Comparison of ENCODE assay signal across 9 mouse cellular contexts in genomic region chr16:10415976-10416375, GRCm38 (mm10). TPM values are rescaled to one million over a fixed set of nuclear protein-coding genes. Genes with fewer than 3 reads are reported as not detected.
DNase-seq lines count a peak whose midpoint lies in the region; ATAC-seq lines count a peak whose summit lies in the region.
"Had no signal": no experiment of that assay in that cellular context is flagged by ENCODE, and none has a peak within 500 bp of the region (broad histone marks: within the 10 kb centered on the region; RNA-seq: fewer than 3 reads in every experiment).

No protein-coding gene starts in this region.

- H3K4me3 ChIP-seq in hindbrain, embryonic 13.5 days, result no peak overlapping the region

- intact Hi-C loops in gastrocnemius, postnatal 14 days (cut with DNase I; ENCODE audit: low total_unique reads), result loop anchor here (5.0 kb wide), 1 partner anchor 106 kb away; no protein-coding TSS in a partner anchor

- H3K27me3 ChIP-seq in hindbrain, embryonic 13.5 days, result no peaks in the 10 kb centered on the region
- H3K27me3 ChIP-seq: Patski had no signal

- no peak overlapping the region for H3K4me2 ChIP-seq in hindbrain, embryonic 13.5 days

- H3K27ac ChIP-seq in hindbrain, embryonic 13.5 days, result no peak overlapping the region

- peak; percentile 39; the same call in 1 of the 2 replicates for ATAC-seq in neutrophil, adult 5-6 weeks (ENCODE audit: extremely low read depth, insufficient number of reproducible peaks, low FRiP score, poor library complexity, severe bottlenecking)
- no peak for ATAC-seq in hindbrain, embryonic 13.5 days (ENCODE audit: low FRiP score)
- ATAC-seq: Patski had no signal

- H3K4me1 ChIP-seq in hindbrain, embryonic 13.5 days (replicated peaks), result peaks cover 16% of the 10 kb centered on the region

- peak; percentile 22 for DNase-seq in gastrocnemius, postnatal 14 days
- no peak for DNase-seq in gastrocnemius, adult 8-10 months (ENCODE audit: low spot score in 2 of 2)
- DNase-seq in B cell, adult 2 months, result peak; percentile 77 to 82
- DNase-seq in c-Kit-positive CD71-negative TER-119-negative erythroid progenitor cells, embryonic 14.5 days (ENCODE audit: low read depth), result peak; percentile 25
- peak; percentile 40 for DNase-seq in kidney, postnatal 14 days
- no peak for DNase-seq in testis, postnatal 14 days (ENCODE audit: low spot score)

- no peak overlapping the region for H3K9ac ChIP-seq in hindbrain, embryonic 13.5 days

- peaks cover 74% of the 10 kb centered on the region for H3K36me3 ChIP-seq in hindbrain, embryonic 13.5 days

- WGBS in hindbrain, embryonic 13.5 days, result 75% methylated on average over 6 of the region's 6 CpGs

- H3K9me3 ChIP-seq in hindbrain, embryonic 13.5 days, result no peaks in the 10 kb centered on the region

RNA-seq across cellular contexts. Expression of gene Nubp1, which starts 4.2 kb away (rescaled TPM):
- 1 to 10 TPM; 6.5 to 6.9 TPM for total RNA-seq in gastrocnemius, postnatal 14 days (2021)
- 1 to 10 TPM; 5.7 to 7.8 (median 6.8) TPM for total RNA-seq in gastrocnemius, adult 8-10 months (2022)
- 44.9 and 49.1 TPM in 2 replicates for total RNA-seq in neutrophil, adult 5-6 weeks (2017)
- 45.3 and 49.2 TPM in 2 replicates for polyA plus RNA-seq in hindbrain, embryonic 13.5 days (2015; fragmentation: Nextera tagmentation; extraction: Ambion mirVana)

RNA-seq across cellular contexts. Expression of gene Tekt5, which starts 20.7 kb away (rescaled TPM):
- total RNA-seq in gastrocnemius, postnatal 14 days (2021), result under 1 TPM in 1 of 2 experiments, not detected in 1; 0.18 TPM
- not detected for total RNA-seq in gastrocnemius, adult 8-10 months (2022)
- total RNA-seq in neutrophil, adult 5-6 weeks (2017), result 0.23 TPM in 1 of 2 replicates, not detected in the other
- 5.4 and 6.0 TPM in 2 replicates for polyA plus RNA-seq in hindbrain, embryonic 13.5 days (2015; fragmentation: Nextera tagmentation; extraction: Ambion mirVana)
- polyA plus RNA-seq: Patski had no signal

RNA-seq across cellular contexts. Expression of gene Tvp23a, which starts 31.2 kb away (rescaled TPM):
- under 1 TPM; 0.69 to 0.80 TPM for total RNA-seq in gastrocnemius, postnatal 14 days (2021)
- under 1 TPM; 0.08 to 0.24 (median 0.14) TPM for total RNA-seq in gastrocnemius, adult 8-10 months (2022)
- 0.23 TPM in 1 of 2 replicates, not detected in the other for total RNA-seq in neutrophil, adult 5-6 weeks (2017)
- 43.1 and 47.3 TPM in 2 replicates for polyA plus RNA-seq in hindbrain, embryonic 13.5 days (2015; fragmentation: Nextera tagmentation; extraction: Ambion mirVana)

Comparison
In these comparisons a context has a peak if more than half of its experiments do, and no peak if none do; other contexts are left out.
1. DNase-seq: peak in gastrocnemius, postnatal 14 days (single experiment), B cell, adult 2 months (2 of 2), c-Kit-positive CD71-negative TER-119-negative erythroid progenitor cells, embryonic 14.5 days (single experiment) and kidney, postnatal 14 days (single experiment); none in gastrocnemius, adult 8-10 months (0 of 2) and testis, postnatal 14 days (single experiment).